Mouse (Mus musculus): Measurements from ENCODE around the gene Uaca.

Gene Uaca

GRCm38 (mm10) chr9:60912266-60912665 lies 117.9 kb downstream of the Uaca start:
- no peaks in the 10 kb centered on the region for H3K36me3 ChIP-seq (ENCODE audit: insufficient read depth, low read length)
- TF ChIP-seq CTCF (conservative IDR thresholded peaks at IDR 0.05; ENCODE audit: low read length) (no peak), POU5F1 (IDR thresholded peaks at IDR 0.05; ENCODE audit: borderline replicate concordance, low read length) (no peak), NANOG (IDR thresholded peaks at IDR 0.05; ENCODE audit: borderline replicate concordance, low read length) (no peak)
- no peaks in the 10 kb centered on the region for H3K9me3 ChIP-seq (ENCODE audit: low read length)
- H3K4me3 ChIP-seq (replicated peaks; ENCODE audit: low read length) = no peak overlapping the region
- no peaks in the 10 kb centered on the region for H3K4me1 ChIP-seq (replicated peaks; ENCODE audit: low read depth, low read length)
- no peaks in the 10 kb centered on the region for H3K27me3 ChIP-seq (ENCODE audit: insufficient read depth, low read length)

GRCm38 (mm10) chr9:60913626-60914025 lies 119.3 kb downstream of the Uaca start:
- H3K9me3 ChIP-seq (ENCODE audit: low read length) = no peaks in the 10 kb centered on the region
- no peak overlapping the region for H3K4me3 ChIP-seq (replicated peaks; ENCODE audit: low read length)
- TF ChIP-seq CTCF (conservative IDR thresholded peaks at IDR 0.05; ENCODE audit: low read length) = no peak
- no peak for TF ChIP-seq POU5F1 (IDR thresholded peaks at IDR 0.05; ENCODE audit: borderline replicate concordance, low read length)
- TF ChIP-seq NANOG (IDR thresholded peaks at IDR 0.05; ENCODE audit: borderline replicate concordance, low read length) = no peak
- no peaks in the 10 kb centered on the region for H3K4me1 ChIP-seq (replicated peaks; ENCODE audit: low read depth, low read length)
- no peaks in the 10 kb centered on the region for H3K36me3 ChIP-seq (ENCODE audit: insufficient read depth, low read length)
- 0 out of 2 replicates have a peak, but pooled peaks cover 2% of the 10 kb centered on the region for H3K27me3 ChIP-seq (ENCODE audit: insufficient read depth, low read length)

- peaks cover 8% of the 10 kb centered on the region for H3K4me1 ChIP-seq (replicated peaks; ENCODE audit: low read depth, low read length)
- TF ChIP-seq NANOG (IDR thresholded peaks at IDR 0.05; ENCODE audit: borderline replicate concordance, low read length) = no peak
- no peak for TF ChIP-seq POU5F1 (IDR thresholded peaks at IDR 0.05; ENCODE audit: borderline replicate concordance, low read length)
- no peak for TF ChIP-seq CTCF (conservative IDR thresholded peaks at IDR 0.05; ENCODE audit: low read length)
Observed at GRCm38 (mm10) chr9:60919936-60920672, 125.8 kb downstream of the Uaca start.

GRCm38 (mm10) chr9:60920673-60921062 lies 126.3 kb downstream of the Uaca start:
- no peaks in the 10 kb centered on the region for H3K36me3 ChIP-seq (ENCODE audit: insufficient read depth, low read length)
- TF ChIP-seq NANOG (IDR thresholded peaks at IDR 0.05; ENCODE audit: borderline replicate concordance, low read length) = no peak
- TF ChIP-seq POU5F1 (IDR thresholded peaks at IDR 0.05; ENCODE audit: borderline replicate concordance, low read length) = no peak
- TF ChIP-seq CTCF (conservative IDR thresholded peaks at IDR 0.05; ENCODE audit: low read length) = no peak
- H3K4me3 ChIP-seq (replicated peaks; ENCODE audit: low read length) = peak overlapping the region; percentile 23; the same call in 1 of the 2 replicates
- no peaks in the 10 kb centered on the region; the same call in 1 of the 2 replicates for H3K9me3 ChIP-seq (ENCODE audit: low read length)
- H3K27me3 ChIP-seq (ENCODE audit: insufficient read depth, low read length) = peaks cover 5% of the 10 kb centered on the region; the same call in 1 of the 2 replicates
- peaks cover 8% of the 10 kb centered on the region for H3K4me1 ChIP-seq (replicated peaks; ENCODE audit: low read depth, low read length)

More at GRCm38 (mm10) chr9:60919936-60920672, 125.8 kb downstream of the Uaca start:
- Histone ChIP-seq H3K9me3 (ENCODE audit: low read length) (no peaks in the 10 kb centered on the region; the same call in 1 of the 2 replicates), H3K4me3 (replicated peaks; ENCODE audit: low read length) (peak overlapping the region; percentile 23; the same call in 1 of the 2 replicates), H3K36me3 (ENCODE audit: insufficient read depth, low read length) (no peaks in the 10 kb centered on the region), H3K27me3 (ENCODE audit: insufficient read depth, low read length) (peaks cover 2% of the 10 kb centered on the region; the same call in 1 of the 2 replicates)

- peaks cover 9% of the 10 kb centered on the region; the same call in 1 of the 2 replicates for H3K27me3 ChIP-seq (ENCODE audit: insufficient read depth, low read length)
- H3K4me1 ChIP-seq (replicated peaks; ENCODE audit: low read depth, low read length) = peaks cover 8% of the 10 kb centered on the region
- TF ChIP-seq POU5F1 (IDR thresholded peaks at IDR 0.05; ENCODE audit: borderline replicate concordance, low read length) = no peak
- TF ChIP-seq NANOG (IDR thresholded peaks at IDR 0.05; ENCODE audit: borderline replicate concordance, low read length) = no peak
- TF ChIP-seq CTCF (conservative IDR thresholded peaks at IDR 0.05; ENCODE audit: low read length) = no peak
- H3K9me3 ChIP-seq (ENCODE audit: low read length) = no peaks in the 10 kb centered on the region; the same call in 1 of the 2 replicates
- H3K36me3 ChIP-seq (ENCODE audit: insufficient read depth, low read length) = no peaks in the 10 kb centered on the region
- no peak overlapping the region for H3K4me3 ChIP-seq (replicated peaks; ENCODE audit: low read length)
Observed at GRCm38 (mm10) chr9:60921287-60921686, 126.9 kb downstream of the Uaca start.

GRCm38 (mm10) chr9:60921831-60922230 lies 127.5 kb downstream of the Uaca start:
- Histone ChIP-seq H3K9me3 (ENCODE audit: low read length) (no peaks in the 10 kb centered on the region; the same call in 1 of the 2 replicates), H3K4me1 (replicated peaks; ENCODE audit: low read depth, low read length) (peaks cover 8% of the 10 kb centered on the region), H3K27me3 (ENCODE audit: insufficient read depth, low read length) (peaks cover 9% of the 10 kb centered on the region; the same call in 1 of the 2 replicates), H3K4me3 (replicated peaks; ENCODE audit: low read length) (no peak overlapping the region), H3K36me3 (ENCODE audit: insufficient read depth, low read length) (no peaks in the 10 kb centered on the region)
- TF ChIP-seq NANOG (IDR thresholded peaks at IDR 0.05; ENCODE audit: borderline replicate concordance, low read length) (no peak), CTCF (conservative IDR thresholded peaks at IDR 0.05; ENCODE audit: low read length) (no peak), POU5F1 (IDR thresholded peaks at IDR 0.05; ENCODE audit: borderline replicate concordance, low read length) (no peak)

- H3K36me3 ChIP-seq (ENCODE audit: insufficient read depth, low read length) = no peaks in the 10 kb centered on the region
- TF ChIP-seq CTCF (conservative IDR thresholded peaks at IDR 0.05; ENCODE audit: low read length) = no peak
- no peak overlapping the region for H3K4me3 ChIP-seq (replicated peaks; ENCODE audit: low read length)
Observed at GRCm38 (mm10) chr9:60926301-60926700, 132.0 kb downstream of the Uaca start.

GRCm38 (mm10) chr9:60929290-60929983 lies 135.1 kb downstream of the Uaca start:
- H3K4me1 ChIP-seq (replicated peaks; ENCODE audit: low read depth, low read length) = no peaks in the 10 kb centered on the region
- H3K4me3 ChIP-seq (replicated peaks; ENCODE audit: low read length) = no peak overlapping the region
- H3K9me3 ChIP-seq (ENCODE audit: low read length) = peaks cover 6% of the 10 kb centered on the region; the same call in 1 of the 2 replicates
- TF ChIP-seq POU5F1 (IDR thresholded peaks at IDR 0.05; ENCODE audit: borderline replicate concordance, low read length) = no peak
- no peak for TF ChIP-seq CTCF (conservative IDR thresholded peaks at IDR 0.05; ENCODE audit: low read length)
- no peak for TF ChIP-seq NANOG (IDR thresholded peaks at IDR 0.05; ENCODE audit: borderline replicate concordance, low read length)
- H3K27me3 ChIP-seq (ENCODE audit: insufficient read depth, low read length) = peaks cover 7% of the 10 kb centered on the region; the same call in 1 of the 2 replicates
- H3K36me3 ChIP-seq (ENCODE audit: insufficient read depth, low read length) = no peaks in the 10 kb centered on the region

More at GRCm38 (mm10) chr9:60926301-60926700, 132.0 kb downstream of the Uaca start:
- Histone ChIP-seq H3K4me1 (replicated peaks; ENCODE audit: low read depth, low read length) (no peaks in the 10 kb centered on the region; the same call in 1 of the 2 replicates), H3K27me3 (ENCODE audit: insufficient read depth, low read length) (peaks cover 7% of the 10 kb centered on the region; the same call in 1 of the 2 replicates), H3K9me3 (ENCODE audit: low read length) (peaks cover 6% of the 10 kb centered on the region; the same call in 1 of the 2 replicates)
